Mouse (Mus musculus) neutrophil, adult 5-6 weeks (primary cell): ENCODE measurements around the gene Dcaf12. TPM values are rescaled to one million over a fixed set of nuclear protein-coding genes. Genes with fewer than 3 reads are reported as not detected.

Experiments used
- ATAC-seq: fragments of 151-379, 151-347 bp; 2 replicates; pipeline ENCODE4 v1.8.0; 2017; ENCODE audit warnings: mild to moderate bottlenecking, moderate TSS enrichment; ENCODE audit not compliant: insufficient number of reproducible peaks, poor library complexity, low FRiP score, severe bottlenecking; ENCODE audit errors: extremely low read depth
- total RNA-seq: library from RNA; stranded (forward); fragments of 200-1000 nt; gene quantifications from 2 replicates; pipeline ENCODE4 v1.2.3, GENCODE M21; 2017

Dcaf12 gene
- total RNA-seq, 1 experiment from 2014 or later: 88.3 TPM

- no peak for ATAC-seq
Measured at GRCm38 (mm10) chr4:41259019-41259418, 55.7 kb downstream of the Dcaf12 start.

- no peak for ATAC-seq
Measured at GRCm38 (mm10) chr4:41257752-41258151, 56.9 kb downstream of the Dcaf12 start.

GRCm38 (mm10) chr4:41255564-41256210, 59.0 kb downstream of the Dcaf12 start:
- no peak for ATAC-seq

- ATAC-seq: no peak
Measured at GRCm38 (mm10) chr4:41253756-41254155, 60.9 kb downstream of the Dcaf12 start.

- no peak for ATAC-seq
Measured at GRCm38 (mm10) chr4:41245408-41245807, 69.3 kb downstream of the Dcaf12 start.

Other genes with a start within 250 kb of the Dcaf12 start
- 0.86 and 1.2 TPM in 2 replicates for gene Aqp3, start 216.7 kb downstream of the Dcaf12 start, total RNA-seq
- 13.2 and 15.6 TPM in 2 replicates for gene Nol6, start 190.4 kb downstream of the Dcaf12 start, total RNA-seq
- gene Ube2r2, start 179.1 kb downstream of the Dcaf12 start, total RNA-seq: 49.2 and 56.8 TPM in 2 replicates
- 23.9 and 25.0 TPM in 2 replicates for gene Ubap2, start 39.7 kb downstream of the Dcaf12 start, total RNA-seq
- gene Ubap1, start 34.1 kb upstream of the Dcaf12 start, total RNA-seq: 75.4 and 94.9 TPM in 2 replicates
- gene Kif24, start 150.0 kb upstream of the Dcaf12 start, total RNA-seq: 2.9 and 3.3 TPM in 2 replicates
- gene Nudt2, start 150.3 kb upstream of the Dcaf12 start, total RNA-seq: 1.0 and 2.2 TPM in 2 replicates
- gene AI464131, start 188.2 kb upstream of the Dcaf12 start, total RNA-seq: not detected in 2 replicates
- not detected in 2 replicates for gene 1110017D15Rik, start 202.4 kb upstream of the Dcaf12 start, total RNA-seq